ENCODE assay signal across 8 mouse cellular contexts in the genomic region with DNA sequence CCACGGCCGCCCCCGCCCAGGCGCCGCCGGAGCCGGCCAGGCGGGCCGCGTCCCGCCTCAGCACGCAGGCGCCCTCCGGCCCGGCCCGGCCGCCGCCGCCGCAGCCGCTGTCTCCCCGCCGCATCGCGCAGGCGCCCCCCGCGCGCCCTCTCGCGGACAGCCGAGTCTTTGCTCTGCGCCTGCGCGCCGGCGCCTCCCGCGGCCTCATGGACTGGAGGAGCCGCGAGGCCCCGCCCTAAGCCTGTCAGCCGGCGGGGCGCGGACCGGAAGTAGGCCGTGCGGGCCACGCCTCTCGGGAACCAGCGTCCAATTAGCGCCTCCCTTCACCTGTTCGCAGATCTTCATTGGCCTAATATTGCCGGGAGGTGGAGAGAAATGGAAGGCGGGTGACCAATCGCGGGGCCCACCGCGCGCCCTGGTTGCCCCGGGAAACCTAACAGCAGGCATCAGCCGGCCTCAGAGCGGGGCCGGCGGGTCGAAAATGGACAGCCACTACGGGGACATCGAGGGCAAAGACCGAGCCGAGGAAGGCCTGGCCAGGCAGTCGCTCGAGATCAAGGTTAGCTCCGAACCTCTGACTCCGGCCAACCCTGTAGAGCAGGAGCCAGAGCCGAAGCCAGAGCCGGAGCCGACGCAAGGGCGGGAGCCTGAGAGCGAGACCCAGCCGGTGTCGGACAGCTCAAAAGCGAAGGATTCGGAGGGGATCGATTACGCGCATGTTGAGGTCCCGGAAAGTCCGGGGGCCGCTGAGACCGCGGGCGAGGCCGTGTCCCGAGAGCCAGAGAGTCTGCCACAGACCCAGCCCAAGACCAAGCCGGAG. TPM values are rescaled to one million over a fixed set of nuclear protein-coding genes. Genes with fewer than 3 reads are reported as not detected.
DNase-seq lines count a peak whose midpoint lies in the region; ATAC-seq and TF ChIP-seq lines count a peak whose summit lies in the region.

A gene (minus strand): TSS at position 115 of the 820 bp plus-strand sequence.
A gene (plus strand): TSS at position 418 of the 820 bp plus-strand sequence.

- H3K4me3 ChIP-seq in bone marrow macrophage, adult 2 months (ENCODE audit: insufficient read depth, low read length): peak within 1 kb of the TSS; percentile 96
- H3K4me3 ChIP-seq in embryonic fibroblast, embryonic 13.5 days (ENCODE audit: insufficient read depth, low read length): peak within 1 kb of the TSS; percentile 64
- H3K4me3 ChIP-seq in kidney, embryonic 14.5 days (ENCODE audit: low read length): peak within 1 kb of the TSS; percentile 88
- H3K4me3 ChIP-seq in limb, embryonic 15.5 days: peak within 1 kb of the TSS; percentile 92

- peak within 1 kb of the TSS; percentile 92 for H3K9ac ChIP-seq in kidney, embryonic 14.5 days (ENCODE audit: low read depth, low read length)
- H3K9ac ChIP-seq in limb, embryonic 15.5 days: peak within 1 kb of the TSS; percentile 69

- no peaks in the 10 kb centered on the region for H3K9me3 ChIP-seq in kidney, embryonic 14.5 days (ENCODE audit: control insufficient read depth, low read length)
- H3K9me3 ChIP-seq in limb, embryonic 15.5 days: no peaks in the 10 kb centered on the region

- TF ChIP-seq POLR2A in bone marrow macrophage, adult 2 months (IDR thresholded peaks at IDR 0.05; ENCODE audit: borderline replicate concordance, low read depth, low read length): no peak
- peak; percentile 36; the same call in 1 of the 2 replicates for TF ChIP-seq POLR2A in embryonic fibroblast, embryonic 13.5 days (IDR thresholded peaks at IDR 0.05; ENCODE audit: low read depth, low read length)

- peak within 1 kb of the TSS; percentile 97 for H3K4me2 ChIP-seq in kidney, embryonic 14.5 days (replicated peaks; ENCODE audit: low read depth, low read length)
- peak within 1 kb of the TSS; percentile 87 for H3K4me2 ChIP-seq in limb, embryonic 15.5 days

- WGBS in kidney, embryonic 14.5 days: under 1% methylated on average over 95 of the region's 97 CpGs
- 1% methylated on average over 93 of the region's 97 CpGs for WGBS in limb, embryonic 15.5 days

- no peak for TF ChIP-seq CTCF in bone marrow macrophage, adult 2 months (IDR thresholded peaks at IDR 0.05; ENCODE audit: low read depth, low read length)
- TF ChIP-seq CTCF in embryonic fibroblast, embryonic 13.5 days (IDR thresholded peaks at IDR 0.05; ENCODE audit: borderline replicate concordance, insufficient read depth, low read length): no peak

- peaks cover 5% of the 10 kb centered on the region; the same call in 1 of the 2 replicates for H3K27me3 ChIP-seq in kidney, embryonic 14.5 days (ENCODE audit: control insufficient read depth, insufficient read depth, low read length)
- H3K27me3 ChIP-seq in limb, embryonic 15.5 days: peaks cover 27% of the 10 kb centered on the region

- peak; percentile 99 for ATAC-seq in kidney, embryonic 14.5 days (ENCODE audit: low FRiP score, low TSS enrichment)
- ATAC-seq in limb, embryonic 15.5 days (ENCODE audit: insufficient number of reproducible peaks, low FRiP score, low TSS enrichment, low read depth): peak; percentile 99

- peak; percentile 99 for DNase-seq in A20 (ENCODE audit: low read depth, low spot score)
- DNase-seq in heart, adult 9 months (ENCODE audit: low spot score in 2 of 2): peak; percentile 99
- peak; percentile 95 to 97 for DNase-seq in monocyte, adult 2 months (ENCODE audit: low read depth in 1 of 2, low spot score in 2 of 2)
- DNase-seq in spleen, postnatal 36 days (ENCODE audit: low spot score in 2 of 2): peak; percentile 99

- peak within 1 kb of the TSS; percentile 25; the same call in 1 of the 2 replicates for H3K27ac ChIP-seq in bone marrow macrophage, adult 2 months (ENCODE audit: insufficient read depth, low read depth, low read length)
- H3K27ac ChIP-seq in embryonic fibroblast, embryonic 13.5 days (ENCODE audit: insufficient read depth, low read length): no peak within 1 kb of the TSS
- no peak within 1 kb of the TSS for H3K27ac ChIP-seq in kidney, embryonic 14.5 days (ENCODE audit: low read depth, low read length)
- H3K27ac ChIP-seq in limb, embryonic 15.5 days: peak within 1 kb of the TSS; percentile 77

- H3K4me1 ChIP-seq in bone marrow macrophage, adult 2 months (ENCODE audit: control insufficient read depth, insufficient read depth, low read length): peaks cover 30% of the 10 kb centered on the region
- H3K4me1 ChIP-seq in embryonic fibroblast, embryonic 13.5 days (ENCODE audit: control insufficient read depth, insufficient read depth, low read length): peaks cover 10% of the 10 kb centered on the region
- H3K4me1 ChIP-seq in kidney, embryonic 14.5 days (ENCODE audit: control insufficient read depth, insufficient read depth, low read length): peaks cover 17% of the 10 kb centered on the region
- peaks cover 28% of the 10 kb centered on the region for H3K4me1 ChIP-seq in limb, embryonic 15.5 days

- no peaks in the 10 kb centered on the region for H3K36me3 ChIP-seq in kidney, embryonic 14.5 days (ENCODE audit: control insufficient read depth, insufficient read depth, low read length)
- H3K36me3 ChIP-seq in limb, embryonic 15.5 days: no peaks in the 10 kb centered on the region

RNA-seq across cellular contexts. Expression of the first gene that starts in this region (rescaled TPM):
- 9.5 and 9.9 TPM in 2 replicates for polyA plus RNA-seq in bone marrow macrophage, adult 2 months (2012; ENCODE audit: insufficient read depth, insufficient read length, missing spikeins)
- 15.4 and 17.0 TPM in 2 replicates for polyA plus RNA-seq in embryonic fibroblast, embryonic 13.5 days (2011; ENCODE audit: insufficient read length, low read depth, missing spikeins)
- 3.4 and 3.8 TPM in 2 replicates for polyA plus RNA-seq in kidney, embryonic 14.5 days (2014; fragmentation: Nextera tagmentation; extraction: Ambion mirVana)
- polyA plus RNA-seq in limb, embryonic 15.5 days (2015; fragmentation: Nextera tagmentation; extraction: Ambion mirVana): 2.1 TPM in 2 replicates

RNA-seq across cellular contexts. Expression of the second gene that starts in this region (rescaled TPM):
- polyA plus RNA-seq in bone marrow macrophage, adult 2 months (2012; ENCODE audit: insufficient read depth, insufficient read length, missing spikeins): not detected in 2 replicates
- 0.25 and 0.27 TPM in 2 replicates for polyA plus RNA-seq in embryonic fibroblast, embryonic 13.5 days (2011; ENCODE audit: insufficient read length, low read depth, missing spikeins)
- 0.17 and 0.58 TPM in 2 replicates for polyA plus RNA-seq in kidney, embryonic 14.5 days (2014; fragmentation: Nextera tagmentation; extraction: Ambion mirVana)
- polyA plus RNA-seq in limb, embryonic 15.5 days (2015; fragmentation: Nextera tagmentation; extraction: Ambion mirVana): 0.10 and 0.14 TPM in 2 replicates

Comparison
In these comparisons a context has a peak if more than half of its experiments do, and no peak if none do; other contexts are left out.
1. H3K27ac ChIP-seq: peak in bone marrow macrophage, adult 2 months (single experiment) and limb, embryonic 15.5 days (single experiment); none in embryonic fibroblast, embryonic 13.5 days (single experiment) and kidney, embryonic 14.5 days (single experiment).
2. Peak in every context shown above with its lines, with median percentiles within 50 percentile points of each other: DNase-seq and H3K4me3 ChIP-seq.